Mouse (Mus musculus): ENCODE results near the gene Mastl. TPM values are rescaled to one million over a fixed set of nuclear protein-coding genes. Genes with fewer than 3 reads are reported as not detected.

The Mastl gene
- total RNA-seq (2021), result under 1 TPM; 0.61 to 0.76 TPM

GRCm38 (mm10) chr2:23155777-23156607, at the start of gene Mastl, which contains the start of gene Yme1l1:
Gene Mastl (minus strand): TSS chr2:23156024.
Gene Yme1l1 (plus strand): TSS chr2:23156369.
- peak; percentile 92 to 95 for DNase-seq (ENCODE audit: extremely low spot score in 1 of 2, low spot score in 1 of 2)

GRCm38 (mm10) chr2:23202900-23203670, 47.3 kb upstream of the Mastl start:
- DNase-seq (ENCODE audit: extremely low spot score in 1 of 2, low spot score in 1 of 2), result no peak

GRCm38 (mm10) chr2:23201034-23201433, 45.2 kb upstream of the Mastl start:
- no peak for DNase-seq (ENCODE audit: extremely low spot score in 1 of 2, low spot score in 1 of 2)

- peak; percentile 23 to 56 for DNase-seq (ENCODE audit: extremely low spot score in 1 of 2, low spot score in 1 of 2)
Measured at GRCm38 (mm10) chr2:23194366-23194765, 38.5 kb upstream of the Mastl start.

GRCm38 (mm10) chr2:23172305-23172704, 16.5 kb upstream of the Mastl start:
- no peak for DNase-seq (ENCODE audit: extremely low spot score in 1 of 2, low spot score in 1 of 2)

- DNase-seq (ENCODE audit: extremely low spot score in 1 of 2, low spot score in 1 of 2), result no peak
Measured at GRCm38 (mm10) chr2:23156608-23157081, 821 bp upstream of the Mastl start.

- no peak for DNase-seq (ENCODE audit: extremely low spot score in 1 of 2, low spot score in 1 of 2)
Measured at GRCm38 (mm10) chr2:23155199-23155621, 614 bp downstream of the Mastl start.

- DNase-seq (ENCODE audit: extremely low spot score in 1 of 2, low spot score in 1 of 2), result no peak
Measured at GRCm38 (mm10) chr2:23119573-23119972, 36.3 kb downstream of the Mastl start.

GRCm38 (mm10) chr2:23102266-23102665, 53.6 kb downstream of the Mastl start:
- no peak for DNase-seq (ENCODE audit: extremely low spot score in 1 of 2, low spot score in 1 of 2)

- no peak for DNase-seq (ENCODE audit: extremely low spot score in 1 of 2, low spot score in 1 of 2)
Measured at GRCm38 (mm10) chr2:23097028-23097427, 58.8 kb downstream of the Mastl start.

GRCm38 (mm10) chr2:23092216-23092615, 63.6 kb downstream of the Mastl start:
- no peak for DNase-seq (ENCODE audit: extremely low spot score in 1 of 2, low spot score in 1 of 2)

GRCm38 (mm10) chr2:23084540-23084939, 71.3 kb downstream of the Mastl start:
- no peak for DNase-seq (ENCODE audit: extremely low spot score in 1 of 2, low spot score in 1 of 2)

- DNase-seq (ENCODE audit: extremely low spot score in 1 of 2, low spot score in 1 of 2), result no peak
Measured at GRCm38 (mm10) chr2:23078588-23078987, 77.2 kb downstream of the Mastl start.

GRCm38 (mm10) chr2:23077693-23078092, 78.1 kb downstream of the Mastl start:
- DNase-seq (ENCODE audit: extremely low spot score in 1 of 2, low spot score in 1 of 2), result no peak

- DNase-seq (ENCODE audit: extremely low spot score in 1 of 2, low spot score in 1 of 2), result no peak
Measured at GRCm38 (mm10) chr2:23076783-23077182, 79.0 kb downstream of the Mastl start.

GRCm38 (mm10) chr2:23075846-23076245, 80.0 kb downstream of the Mastl start:
- DNase-seq (ENCODE audit: extremely low spot score in 1 of 2, low spot score in 1 of 2), result no peak

GRCm38 (mm10) chr2:23071406-23071805, 84.4 kb downstream of the Mastl start:
- no peak for DNase-seq (ENCODE audit: extremely low spot score in 1 of 2, low spot score in 1 of 2)

GRCm38 (mm10) chr2:23070491-23070890, 85.3 kb downstream of the Mastl start:
- no peak for DNase-seq (ENCODE audit: extremely low spot score in 1 of 2, low spot score in 1 of 2)

GRCm38 (mm10) chr2:23068894-23069744, 86.7 kb downstream of the Mastl start:
- DNase-seq (ENCODE audit: extremely low spot score in 1 of 2, low spot score in 1 of 2), result peak; percentile 90 to 95

GRCm38 (mm10) chr2:23068370-23068737, 87.5 kb downstream of the Mastl start:
- no peak for DNase-seq (ENCODE audit: extremely low spot score in 1 of 2, low spot score in 1 of 2)

All from layer of hippocampus, postnatal 25 days (tissue).